Mouse (Mus musculus) myocyte (in vitro differentiated cells): ENCODE data around the gene Olfr1344.

Experiments used
- MAX ChIP-seq: IDR thresholded peaks from one replicate; pipeline ENCODE4 v1.6.1; 2011; ENCODE audit warnings: low read depth, mild to moderate bottlenecking, control low read depth
- MYOG ChIP-seq, 3 experiments: IDR thresholded peaks; one replicate each; pipeline ENCODE4 v1.6.1; 2011; ENCODE audit warnings: control low read depth in 2 of 3, low read depth in 2 of 3, mild to moderate bottlenecking in 2 of 3; ENCODE audit not compliant: insufficient read length in 2 of 3, control insufficient read depth in 1 of 3, insufficient read depth in 1 of 3

GRCm38 (mm10) chr7:6414626-6415441, 23.7 kb upstream of the Olfr1344 start:
- TF ChIP-seq MYOG (IDR thresholded peaks at IDR 0.05; ENCODE audit: control insufficient read depth in 1 of 3, insufficient read depth in 1 of 3, insufficient read length in 2 of 3, low read depth in 2 of 3) (no peak), MAX (no peak)
